Mouse (Mus musculus) liver, postnatal 0 days (tissue): ENCODE data around the gene Pop5.

ENCODE experiments used
- CTCF ChIP-seq: sonication (generic); IDR thresholded peaks from 2 replicates; pipeline ENCODE4 v1.5.1; 2016; ENCODE audit warnings: antibody characterized with exemption, low read depth
- EP300 ChIP-seq: IDR thresholded peaks from 2 replicates; pipeline ENCODE4 v1.6.1; 2016; ENCODE audit warnings: antibody characterized with exemption, low read depth, mild to moderate bottlenecking

GRCm38 (mm10) chr5:115192828-115193195 is 42.8 kb upstream of the Pop5 start:
- no peak for TF ChIP-seq CTCF
- TF ChIP-seq EP300, result no peak
